Mouse (Mus musculus): ENCODE data around the gene Lrrc42.
A peak's percentile ranks its signal among the peaks of the same experiment; 100 is the strongest.

The Lrrc42 gene

DNA sequence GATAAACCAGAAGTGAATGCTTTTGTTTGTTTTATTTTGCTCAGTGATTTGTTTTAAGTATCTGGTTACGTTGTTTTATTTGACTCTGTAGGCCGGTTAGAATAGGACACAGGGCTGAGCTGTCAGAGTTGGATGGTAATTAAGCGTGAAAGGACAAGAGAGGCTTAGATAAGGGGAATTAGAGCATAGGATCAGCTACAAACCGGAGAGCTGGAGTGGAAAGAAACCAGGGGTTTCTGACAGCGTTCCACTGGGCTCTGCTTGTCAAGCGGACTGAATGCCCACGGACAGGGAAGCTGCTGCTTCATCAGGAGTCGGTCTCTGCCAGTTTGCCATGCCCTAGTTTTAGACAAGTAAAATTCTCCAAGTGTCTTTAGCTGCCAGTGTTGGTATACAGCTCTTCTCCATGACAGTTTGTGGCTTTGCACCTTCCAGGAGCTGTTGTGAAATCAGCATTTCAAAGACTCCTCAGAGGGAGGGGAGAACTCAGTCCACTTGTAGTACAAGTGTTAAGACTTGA lies 24.9 kb upstream of the Lrrc42 start:
- H3K36me3 ChIP-seq (ENCODE audit: control insufficient read depth, insufficient read depth, low read length, poor library complexity, severe bottlenecking) = no peaks in the 10 kb centered on the region
- H3K27me3 ChIP-seq (ENCODE audit: control insufficient read depth, insufficient read depth, low read length, poor library complexity, severe bottlenecking) = no peaks in the 10 kb centered on the region
- DNase-seq (ENCODE audit: low read depth, low spot score) = no peak

DNA sequence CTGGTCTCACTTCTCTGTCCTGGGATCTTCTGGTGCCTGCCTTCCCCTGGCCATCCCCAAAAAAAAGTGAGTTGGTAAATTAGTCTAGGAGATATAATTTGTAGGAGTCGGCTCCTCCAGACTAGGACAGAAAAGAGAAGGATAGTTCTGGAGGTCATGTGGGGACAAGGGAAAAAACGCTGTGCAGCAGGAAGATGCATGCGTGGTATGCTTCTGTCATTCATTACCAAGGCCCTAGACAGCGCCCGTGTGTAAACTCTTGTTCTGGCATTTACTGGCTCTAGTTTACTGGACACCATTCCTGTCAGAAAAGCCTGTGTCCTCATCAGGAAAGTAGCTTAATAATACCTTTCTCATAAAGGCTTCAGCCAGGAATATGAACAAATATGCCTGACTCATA lies 21.2 kb upstream of the Lrrc42 start:
- no peak for DNase-seq (ENCODE audit: low read depth, low spot score)
- Histone ChIP-seq H3K36me3 (ENCODE audit: control insufficient read depth, insufficient read depth, low read length, poor library complexity, severe bottlenecking) (no peaks in the 10 kb centered on the region), H3K27me3 (ENCODE audit: control insufficient read depth, insufficient read depth, low read length, poor library complexity, severe bottlenecking) (no peaks in the 10 kb centered on the region)

DNA sequence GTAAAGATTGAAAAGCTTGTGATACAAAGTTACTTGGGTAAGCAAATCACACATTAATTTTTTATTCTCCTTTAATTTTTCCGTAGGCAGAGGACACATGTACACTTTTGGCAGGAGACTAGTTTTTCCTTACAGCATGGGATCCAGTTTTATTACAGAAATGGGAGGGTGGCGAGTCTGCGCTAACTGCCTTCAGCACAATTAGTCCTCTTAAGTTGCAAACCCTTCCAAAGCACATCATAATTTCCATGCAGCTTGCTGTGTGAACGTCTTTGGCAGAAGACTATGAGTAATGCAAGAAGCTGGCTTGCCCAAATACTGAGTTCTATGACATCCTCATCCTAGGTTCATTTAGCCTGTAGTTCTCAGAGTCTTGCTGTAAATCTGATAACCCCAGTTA lies 20.4 kb upstream of the Lrrc42 start:
- H3K27me3 ChIP-seq (ENCODE audit: control insufficient read depth, insufficient read depth, low read length, poor library complexity, severe bottlenecking) = no peaks in the 10 kb centered on the region
- DNase-seq (ENCODE audit: low read depth, low spot score) = no peak
- H3K36me3 ChIP-seq (ENCODE audit: control insufficient read depth, insufficient read depth, low read length, poor library complexity, severe bottlenecking) = no peaks in the 10 kb centered on the region

DNA sequence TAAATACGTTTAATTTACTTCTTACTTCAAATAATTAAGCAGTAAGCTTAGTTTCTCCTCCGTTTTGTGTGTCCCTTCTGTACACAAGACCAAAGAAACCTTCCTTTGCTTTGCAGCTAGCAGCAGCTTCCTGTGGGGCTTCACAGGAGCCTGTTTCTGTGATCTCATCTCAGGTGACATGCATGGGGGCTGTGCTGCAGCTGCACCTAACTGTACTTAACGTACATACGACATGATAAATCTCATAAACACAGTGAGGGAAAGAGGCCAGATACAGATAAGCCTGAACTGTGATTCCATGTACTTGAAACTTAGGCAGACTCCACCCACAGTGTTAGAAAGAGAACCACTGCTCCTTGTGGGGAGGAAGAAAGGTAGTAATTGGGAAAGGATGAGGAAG lies 6.7 kb upstream of the Lrrc42 start:
- Histone ChIP-seq H3K27me3 (ENCODE audit: control insufficient read depth, insufficient read depth, low read length, poor library complexity, severe bottlenecking) (no peaks in the 10 kb centered on the region), H3K36me3 (ENCODE audit: control insufficient read depth, insufficient read depth, low read length, poor library complexity, severe bottlenecking) (no peaks in the 10 kb centered on the region)
- no peak for DNase-seq (ENCODE audit: low read depth, low spot score)

DNA sequence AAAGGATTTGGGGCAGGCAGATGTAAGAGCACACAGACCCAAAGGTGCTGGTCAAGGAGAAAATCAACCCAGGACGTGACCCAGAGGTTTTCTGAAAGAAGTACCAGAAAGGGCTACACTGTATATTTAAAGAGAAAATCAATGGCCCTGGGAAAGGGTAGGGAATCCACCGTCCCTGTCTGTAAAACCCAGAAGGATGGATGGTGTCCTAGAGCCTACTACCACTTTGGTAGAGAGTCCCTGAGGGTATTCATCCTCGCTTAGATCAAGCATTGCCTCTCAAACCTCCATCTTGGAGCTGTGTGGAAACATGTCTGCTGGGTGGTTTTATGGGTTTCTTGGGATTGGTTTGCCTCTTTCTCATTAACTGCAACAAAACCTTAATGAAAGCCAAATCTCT lies 1.1 kb upstream of the Lrrc42 start:
- no peak for DNase-seq (ENCODE audit: low read depth, low spot score)

DNA sequence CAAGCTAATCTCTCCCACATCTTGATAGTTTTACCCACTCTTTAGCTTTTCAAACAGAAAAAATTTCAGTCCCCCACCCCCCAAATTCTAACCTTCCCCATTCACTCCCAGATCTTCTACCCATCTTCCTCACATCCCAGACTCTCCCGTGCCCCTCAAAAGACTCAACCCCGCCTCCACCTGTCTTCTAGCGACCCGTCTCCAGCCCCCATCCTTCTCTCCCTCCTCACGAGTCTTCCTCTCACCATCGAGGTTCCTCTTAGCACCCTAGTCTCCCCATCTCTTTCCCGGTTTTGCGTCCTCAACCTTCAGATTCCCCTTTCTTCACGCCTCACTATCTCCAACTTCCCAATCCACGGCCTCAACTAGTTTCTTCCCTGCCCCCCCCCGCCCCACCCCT lies 810 bp downstream of the Lrrc42 start:
- Histone ChIP-seq H3K36me3 (ENCODE audit: control insufficient read depth, insufficient read depth, low read length, poor library complexity, severe bottlenecking) (no peaks in the 10 kb centered on the region), H3K27me3 (ENCODE audit: control insufficient read depth, insufficient read depth, low read length, poor library complexity, severe bottlenecking) (no peaks in the 10 kb centered on the region)
- DNase-seq (ENCODE audit: low read depth, low spot score) = peak; percentile 27

More for the DNA sequence above, 1.1 kb upstream of the Lrrc42 start:
- Histone ChIP-seq H3K36me3 (ENCODE audit: control insufficient read depth, insufficient read depth, low read length, poor library complexity, severe bottlenecking) (no peaks in the 10 kb centered on the region), H3K27me3 (ENCODE audit: control insufficient read depth, insufficient read depth, low read length, poor library complexity, severe bottlenecking) (no peaks in the 10 kb centered on the region)

DNA sequence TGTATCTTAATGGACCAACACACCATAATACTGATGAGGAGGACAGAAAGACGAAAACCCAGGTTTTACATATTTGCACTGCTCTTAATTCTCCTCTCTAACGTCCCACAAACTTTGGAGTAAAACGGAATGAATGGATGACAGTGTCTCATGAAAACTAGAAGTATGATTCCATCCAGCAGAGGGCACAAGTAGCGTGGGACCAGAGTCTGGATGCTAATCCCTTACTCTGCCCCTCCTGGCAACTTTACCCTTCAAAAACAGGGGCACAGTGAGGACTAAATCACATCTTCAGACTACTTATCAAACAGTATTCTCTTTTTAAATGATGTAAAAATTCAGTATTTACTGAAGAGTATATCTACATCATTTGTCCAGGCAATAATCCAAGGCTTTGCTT lies 2.8 kb downstream of the Lrrc42 start:
- no peaks in the 10 kb centered on the region for H3K27me3 ChIP-seq (ENCODE audit: control insufficient read depth, insufficient read depth, low read length, poor library complexity, severe bottlenecking)
- H3K36me3 ChIP-seq (ENCODE audit: control insufficient read depth, insufficient read depth, low read length, poor library complexity, severe bottlenecking) = no peaks in the 10 kb centered on the region
- DNase-seq (ENCODE audit: low read depth, low spot score) = peak; percentile 72

DNA sequence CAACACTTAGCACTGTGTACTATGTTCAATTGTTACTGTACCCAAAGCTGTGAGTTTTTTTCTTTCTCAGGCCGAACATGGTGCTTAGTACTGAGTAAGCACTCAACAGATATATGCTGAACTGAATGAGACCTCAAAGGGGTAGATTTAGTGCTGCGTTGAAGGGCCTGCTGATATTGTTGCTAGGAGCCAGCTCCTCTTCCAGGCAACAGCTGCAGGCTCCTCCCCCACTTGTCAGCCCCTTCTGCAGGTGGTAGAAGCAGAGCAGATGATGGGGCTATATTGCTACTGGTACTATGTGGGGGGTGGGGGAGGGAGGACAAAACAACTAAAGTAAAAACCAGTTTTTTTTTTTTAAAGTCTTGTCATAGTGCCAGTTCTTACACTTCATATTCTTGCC lies 3.9 kb downstream of the Lrrc42 start:
- H3K36me3 ChIP-seq (ENCODE audit: control insufficient read depth, insufficient read depth, low read length, poor library complexity, severe bottlenecking) = 0 out of 2 replicates have a peak, but pooled peaks cover 2% of the 10 kb centered on the region
- no peaks in the 10 kb centered on the region for H3K27me3 ChIP-seq (ENCODE audit: control insufficient read depth, insufficient read depth, low read length, poor library complexity, severe bottlenecking)
- no peak for DNase-seq (ENCODE audit: low read depth, low spot score)

DNA sequence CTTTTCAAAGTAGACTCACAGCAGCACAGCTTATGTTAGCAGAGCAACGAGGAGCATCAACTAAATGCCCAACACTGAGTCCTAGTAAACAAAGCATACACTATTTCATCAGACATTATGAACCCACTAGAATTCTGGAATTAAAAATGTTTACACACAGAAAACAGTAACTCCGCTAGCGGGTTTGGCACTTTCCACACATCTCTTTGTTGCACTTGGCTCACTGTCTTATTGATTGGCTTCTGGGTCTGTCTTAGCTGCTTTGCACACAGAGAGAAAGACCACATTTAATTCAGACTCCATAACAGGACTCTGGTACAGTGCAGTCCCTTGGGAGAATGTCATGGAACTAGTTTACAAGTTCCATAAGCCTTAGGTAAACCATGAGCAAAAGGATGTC lies 5.3 kb downstream of the Lrrc42 start:
- Histone ChIP-seq H3K27me3 (ENCODE audit: control insufficient read depth, insufficient read depth, low read length, poor library complexity, severe bottlenecking) (no peaks in the 10 kb centered on the region), H3K36me3 (ENCODE audit: control insufficient read depth, insufficient read depth, low read length, poor library complexity, severe bottlenecking) (0 out of 2 replicates have a peak, but pooled peaks cover 2% of the 10 kb centered on the region)
- no peak for DNase-seq (ENCODE audit: low read depth, low spot score)

DNA sequence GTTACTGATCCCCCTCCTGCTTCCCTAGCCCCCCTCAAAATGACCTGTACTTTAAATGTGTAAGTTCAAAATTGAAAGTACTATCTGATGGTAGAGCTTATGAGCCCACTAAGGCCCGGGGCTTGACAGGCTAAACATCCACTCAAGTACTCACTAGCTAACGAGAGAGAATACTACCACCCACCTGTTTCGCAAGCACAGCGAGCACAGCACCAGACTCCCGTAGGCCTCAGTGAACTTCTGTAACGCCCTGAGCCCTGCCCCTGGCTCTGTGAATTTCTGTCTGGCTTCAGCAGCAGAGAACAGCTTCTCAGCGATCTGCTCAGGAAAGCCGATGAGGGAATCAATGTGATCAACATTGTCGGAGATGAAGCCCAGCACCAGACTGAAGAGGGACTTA lies 6.2 kb downstream of the Lrrc42 start:
- Histone ChIP-seq H3K36me3 (ENCODE audit: control insufficient read depth, insufficient read depth, low read length, poor library complexity, severe bottlenecking) (0 out of 2 replicates have a peak, but pooled peaks cover 2% of the 10 kb centered on the region), H3K27me3 (ENCODE audit: control insufficient read depth, insufficient read depth, low read length, poor library complexity, severe bottlenecking) (no peaks in the 10 kb centered on the region)
- no peak for DNase-seq (ENCODE audit: low read depth, low spot score)

DNA sequence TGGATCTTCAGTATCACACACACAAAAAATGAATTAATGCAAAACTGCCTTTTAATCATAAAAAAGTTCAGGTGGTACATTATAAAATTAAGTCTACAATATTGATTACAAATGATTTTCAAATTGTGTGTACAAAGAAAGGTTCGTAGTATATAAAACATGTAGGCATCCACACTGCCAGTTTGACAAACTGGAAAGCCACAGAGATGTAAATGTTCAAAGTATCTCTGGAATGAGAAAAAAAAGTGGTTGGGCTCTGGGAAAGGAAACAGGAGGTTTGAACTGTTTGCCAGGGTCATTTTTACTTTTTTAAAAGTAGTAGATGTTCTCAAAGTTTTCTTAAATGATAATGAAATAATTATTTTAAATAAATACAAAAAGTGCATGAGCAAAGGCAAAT lies 7.3 kb downstream of the Lrrc42 start:
- H3K36me3 ChIP-seq (ENCODE audit: control insufficient read depth, insufficient read depth, low read length, poor library complexity, severe bottlenecking) = 0 out of 2 replicates have a peak, but pooled peaks cover 2% of the 10 kb centered on the region
- H3K27me3 ChIP-seq (ENCODE audit: control insufficient read depth, insufficient read depth, low read length, poor library complexity, severe bottlenecking) = no peaks in the 10 kb centered on the region

DNA sequence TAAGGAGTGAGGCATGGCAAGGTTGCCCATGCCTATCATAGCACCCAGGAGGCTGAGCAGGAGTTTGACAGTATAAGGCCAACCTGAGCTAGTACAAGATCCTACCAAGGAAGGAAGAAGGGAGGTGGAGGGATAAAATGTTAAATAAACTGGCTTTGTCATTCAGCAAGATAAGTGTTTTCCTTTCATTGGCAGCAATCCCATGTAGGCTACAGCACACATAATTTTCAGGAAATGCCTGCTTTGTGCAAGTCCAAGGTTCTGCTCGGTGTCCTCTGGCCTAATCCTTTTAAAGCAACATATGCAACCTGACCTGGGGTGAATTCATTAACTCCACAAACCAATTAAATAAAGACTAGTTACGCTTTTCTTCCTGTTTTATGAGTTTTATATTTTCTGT lies 8.0 kb downstream of the Lrrc42 start:
- no peaks in the 10 kb centered on the region for H3K27me3 ChIP-seq (ENCODE audit: control insufficient read depth, insufficient read depth, low read length, poor library complexity, severe bottlenecking)
- DNase-seq (ENCODE audit: low read depth, low spot score) = no peak
- H3K36me3 ChIP-seq (ENCODE audit: control insufficient read depth, insufficient read depth, low read length, poor library complexity, severe bottlenecking) = peaks cover 5% of the 10 kb centered on the region; the same call in 1 of the 2 replicates

More for the DNA sequence above, 7.3 kb downstream of the Lrrc42 start:
- DNase-seq (ENCODE audit: low read depth, low spot score) = no peak

DNA sequence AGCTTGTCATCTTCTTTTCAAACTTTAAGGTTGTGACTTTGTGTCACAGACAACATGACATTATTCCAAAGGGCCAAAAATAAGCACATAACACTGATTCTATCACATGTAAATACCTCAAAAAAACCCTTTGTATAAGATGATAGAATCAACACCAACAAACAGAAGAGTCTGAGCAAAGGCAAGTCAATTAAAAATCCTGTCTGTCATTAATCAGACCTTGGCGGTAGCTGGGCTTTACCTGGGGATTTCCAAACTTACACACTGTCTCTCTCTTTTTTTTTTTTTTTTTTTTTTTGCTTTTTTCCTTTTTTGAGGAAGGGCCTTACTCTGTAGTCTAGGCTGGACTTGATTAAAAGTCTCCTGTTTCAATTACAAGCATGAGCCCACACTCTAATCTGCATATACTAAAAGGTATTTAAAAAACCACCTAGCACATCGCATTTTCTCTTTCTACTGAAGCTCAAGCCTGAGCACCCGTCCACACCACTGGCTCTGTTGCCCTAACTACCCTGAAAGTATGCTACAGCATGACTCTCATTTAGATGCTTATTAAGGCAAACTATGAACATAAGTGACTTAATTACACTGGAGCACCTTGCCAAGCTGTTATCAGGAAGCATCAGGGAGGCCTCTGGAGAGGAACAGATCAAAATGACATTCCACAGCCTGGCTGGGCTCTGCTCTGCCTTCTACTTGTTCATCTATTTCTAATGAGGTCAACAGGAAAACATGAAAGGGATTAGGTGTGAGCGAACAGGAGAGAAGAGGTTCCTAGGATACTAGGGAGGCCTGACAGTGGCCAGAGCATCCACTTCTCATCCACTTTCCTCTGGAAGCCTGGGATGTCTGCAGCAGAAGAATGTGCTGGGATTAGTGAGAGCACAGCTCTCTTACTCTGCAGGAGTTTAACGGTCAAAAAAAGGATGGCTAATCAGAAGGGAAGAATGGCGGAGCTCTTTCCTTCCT lies 9.7 kb downstream of the Lrrc42 start:
- no peak for DNase-seq (ENCODE audit: low read depth, low spot score)
- peaks cover 10% of the 10 kb centered on the region for H3K36me3 ChIP-seq (ENCODE audit: control insufficient read depth, insufficient read depth, low read length, poor library complexity, severe bottlenecking)
- no peaks in the 10 kb centered on the region for H3K27me3 ChIP-seq (ENCODE audit: control insufficient read depth, insufficient read depth, low read length, poor library complexity, severe bottlenecking)

DNA sequence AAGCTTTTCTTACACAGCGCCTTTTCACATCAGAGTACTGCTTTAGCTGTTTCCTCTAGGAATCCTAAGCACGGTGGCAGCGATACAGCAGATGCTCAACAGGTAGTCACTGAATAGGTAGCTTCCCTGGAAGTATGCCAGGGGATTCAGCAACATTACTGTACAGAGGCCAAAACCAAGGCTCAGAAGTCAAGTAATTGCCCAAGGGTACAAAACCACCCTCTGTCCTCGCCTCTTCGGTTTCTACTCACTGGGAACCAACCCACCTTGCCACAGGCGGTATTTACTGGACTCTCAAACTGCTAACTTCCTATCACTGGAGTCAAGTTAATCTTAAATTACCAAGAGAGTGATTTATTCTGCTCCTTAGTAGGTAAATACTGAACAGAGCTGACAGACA lies 13.1 kb downstream of the Lrrc42 start:
- H3K27me3 ChIP-seq (ENCODE audit: control insufficient read depth, insufficient read depth, low read length, poor library complexity, severe bottlenecking) = no peaks in the 10 kb centered on the region
- no peak for DNase-seq (ENCODE audit: low read depth, low spot score)
- peaks cover 10% of the 10 kb centered on the region for H3K36me3 ChIP-seq (ENCODE audit: control insufficient read depth, insufficient read depth, low read length, poor library complexity, severe bottlenecking)

DNA sequence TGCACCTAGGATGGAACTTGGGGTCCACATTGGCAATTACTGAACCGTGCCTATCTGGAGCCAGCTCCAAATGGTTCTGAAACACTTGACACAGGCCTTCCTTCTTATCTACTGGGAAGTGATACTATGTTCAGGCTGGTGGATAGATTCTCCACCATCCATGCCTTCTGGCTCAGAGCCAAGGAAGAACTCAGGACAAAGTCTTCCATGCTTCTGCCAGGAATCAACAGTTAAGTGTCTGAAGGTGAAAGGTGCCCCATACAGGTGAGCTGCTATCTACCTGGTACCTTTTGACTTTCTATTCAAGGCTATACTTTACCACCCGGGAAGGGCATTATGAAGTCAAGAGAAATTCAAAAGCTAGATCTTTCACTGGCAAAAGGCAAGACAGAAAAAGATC lies 15.1 kb downstream of the Lrrc42 start:
- DNase-seq (ENCODE audit: low read depth, low spot score) = no peak
- H3K36me3 ChIP-seq (ENCODE audit: control insufficient read depth, insufficient read depth, low read length, poor library complexity, severe bottlenecking) = peaks cover 13% of the 10 kb centered on the region

More for the DNA sequence above, 15.1 kb downstream of the Lrrc42 start:
- H3K27me3 ChIP-seq (ENCODE audit: control insufficient read depth, insufficient read depth, low read length, poor library complexity, severe bottlenecking) = no peaks in the 10 kb centered on the region
